8 mouse cellular contexts compared by ENCODE assay signal in genomic region chr15:80599213-80599750, GRCm38 (mm10). TPM values are rescaled to one million over a fixed set of nuclear protein-coding genes. Genes with fewer than 3 reads are reported as not detected.
DNase-seq lines count a peak whose midpoint lies in the region; ATAC-seq and TF ChIP-seq lines count a peak whose summit lies in the region.

No protein-coding gene starts in this region.

- H3K4me3 ChIP-seq in intestine, postnatal 0 days (ENCODE audit: low read depth, low read length): no peak overlapping the region
- peak overlapping the region; percentile 41 for H3K4me3 ChIP-seq in liver, embryonic 16.5 days (ENCODE audit: low read depth, low read length)

- peak overlapping the region; percentile 47 for H3K4me2 ChIP-seq in intestine, postnatal 0 days (replicated peaks; ENCODE audit: low read depth)
- H3K4me2 ChIP-seq in liver, embryonic 16.5 days (ENCODE audit: low read depth, low read length): peak overlapping the region; percentile 64

- no peaks in the 10 kb centered on the region for H3K9me3 ChIP-seq in intestine, postnatal 0 days (ENCODE audit: control insufficient read depth)
- no peaks in the 10 kb centered on the region for H3K9me3 ChIP-seq in liver, embryonic 16.5 days (replicated peaks; ENCODE audit: control insufficient read depth, low read length)

- H3K27me3 ChIP-seq in intestine, postnatal 0 days (replicated peaks; ENCODE audit: control insufficient read depth, insufficient read depth, low read length): no peaks in the 10 kb centered on the region
- H3K27me3 ChIP-seq in liver, embryonic 16.5 days (ENCODE audit: control insufficient read depth, insufficient read depth, low read depth, low read length): no peaks in the 10 kb centered on the region; the same call in 1 of the 2 replicates

- TF ChIP-seq CTCF in intestine, postnatal 0 days (IDR thresholded peaks at IDR 0.05; ENCODE audit: low read depth): no peak

- H3K4me1 ChIP-seq in intestine, postnatal 0 days (replicated peaks; ENCODE audit: control insufficient read depth, insufficient read depth, low read length): no peaks in the 10 kb centered on the region
- peaks cover 14% of the 10 kb centered on the region for H3K4me1 ChIP-seq in liver, embryonic 16.5 days (ENCODE audit: control insufficient read depth, low read depth, low read length)

- no peak overlapping the region for H3K9ac ChIP-seq in intestine, postnatal 0 days (ENCODE audit: low read depth, low read length)
- H3K9ac ChIP-seq in liver, embryonic 16.5 days (ENCODE audit: low read depth, low read length): peak overlapping the region; percentile 18; the same call in 1 of the 2 replicates

- H3K36me3 ChIP-seq in intestine, postnatal 0 days (ENCODE audit: control insufficient read depth, insufficient read depth): no peaks in the 10 kb centered on the region
- no peaks in the 10 kb centered on the region for H3K36me3 ChIP-seq in liver, embryonic 16.5 days (ENCODE audit: control insufficient read depth, insufficient read depth)

- peak; percentile 54 for DNase-seq in gastrocnemius, postnatal 10 days
- DNase-seq in spleen, postnatal 10 days (ENCODE audit: low spot score in 2 of 2): peak; percentile 57 to 85
- DNase-seq in left cerebral cortex, adult 8-10 months (ENCODE audit: low spot score in 2 of 2): no peak
- no peak for DNase-seq in left cerebral cortex, adult 11 months (ENCODE audit: low spot score)
- DNase-seq in cerebellum, adult 11-12 months: no peak

- 27% methylated on average over 16 of the region's 16 CpGs for WGBS in intestine, postnatal 0 days
- 14% methylated on average over 16 of the region's 16 CpGs for WGBS in liver, embryonic 16.5 days (ENCODE audit: insufficient replicate concordance)

- no peak overlapping the region for H3K27ac ChIP-seq in intestine, postnatal 0 days (ENCODE audit: low read depth, low read length)
- H3K27ac ChIP-seq in liver, embryonic 16.5 days (ENCODE audit: low read length): 0 out of 2 replicates have a peak overlapping the region, but pooled peaks have one; percentile 9

- peak; percentile 40 for ATAC-seq in activated CD4-positive, CD25-positive, alpha-beta regulatory T cell, adult 4 months
- ATAC-seq in intestine, postnatal 0 days: peak; percentile 49; the same call in 1 of the 2 replicates
- ATAC-seq in liver, embryonic 16.5 days (ENCODE audit: low read depth): peak; percentile 93

RNA-seq across cellular contexts. Expression of gene Grap2, which starts 26.9 kb away (rescaled TPM):
- 10 to 100 TPM; 43.4 to 46.5 TPM for polyA plus RNA-seq in activated CD4-positive, CD25-positive, alpha-beta regulatory T cell, adult 4 months (2017; shearing (Covaris generic))
- total RNA-seq in gastrocnemius, postnatal 10 days (2021): under 1 TPM; 0.40 to 0.54 TPM
- polyA plus RNA-seq in intestine, postnatal 0 days (2015; fragmentation: Nextera tagmentation; extraction: Ambion mirVana): 0.24 and 0.27 TPM in 2 replicates
- polyA plus RNA-seq in liver, embryonic 16.5 days (2015; fragmentation: Nextera tagmentation; extraction: Ambion mirVana): 12.7 and 14.0 TPM in 2 replicates
- under 1 TPM; 0.16 to 0.84 (median 0.79) TPM for total RNA-seq in left cerebral cortex, adult 8-10 months (2022)

RNA-seq across cellular contexts. Expression of gene Enthd1, which starts 34.3 kb away (rescaled TPM):
- under 1 TPM in 1 of 2 experiments, not detected in 1; 0.38 TPM for polyA plus RNA-seq in activated CD4-positive, CD25-positive, alpha-beta regulatory T cell, adult 4 months (2017; shearing (Covaris generic))
- not detected for total RNA-seq in gastrocnemius, postnatal 10 days (2021)
- 0.07 TPM in 1 of 2 replicates, not detected in the other for polyA plus RNA-seq in intestine, postnatal 0 days (2015; fragmentation: Nextera tagmentation; extraction: Ambion mirVana)
- polyA plus RNA-seq in liver, embryonic 16.5 days (2015; fragmentation: Nextera tagmentation; extraction: Ambion mirVana): not detected in 2 replicates
- not detected for total RNA-seq in left cerebral cortex, adult 8-10 months (2022)

Comparison
In these comparisons a context has a peak if more than half of its experiments do, and no peak if none do; other contexts are left out.
1. ATAC-seq: peak in every context shown above with its lines; median percentile 93 in liver, embryonic 16.5 days; 49 in intestine, postnatal 0 days; 40 in activated CD4-positive, CD25-positive, alpha-beta regulatory T cell, adult 4 months.
2. DNase-seq: peak in gastrocnemius, postnatal 10 days (single experiment) and spleen, postnatal 10 days (2 of 2); none in left cerebral cortex, adult 8-10 months (0 of 2), left cerebral cortex, adult 11 months (single experiment) and cerebellum, adult 11-12 months (single experiment).
3. RNA of gene Grap2, which starts 26.9 kb away (polyA plus RNA-seq): 43.4 to 46.5 TPM in activated CD4-positive, CD25-positive, alpha-beta regulatory T cell, adult 4 months and 12.7 to 14.0 TPM in liver, embryonic 16.5 days; 0.24 to 0.27 TPM in intestine, postnatal 0 days; every median in the first group is over 10 times any median in the second.